Mouse (Mus musculus) induced T-regulatory cell, adult 2 months (primary cell): ENCODE measurements around the gene Trmt1.

Experiments
- DNase-seq: peaks from one replicate; pipeline ENCODE4 v3.0.0-alpha.2; 2012; ENCODE audit warnings: low read depth

Gene Trmt1

DNA sequence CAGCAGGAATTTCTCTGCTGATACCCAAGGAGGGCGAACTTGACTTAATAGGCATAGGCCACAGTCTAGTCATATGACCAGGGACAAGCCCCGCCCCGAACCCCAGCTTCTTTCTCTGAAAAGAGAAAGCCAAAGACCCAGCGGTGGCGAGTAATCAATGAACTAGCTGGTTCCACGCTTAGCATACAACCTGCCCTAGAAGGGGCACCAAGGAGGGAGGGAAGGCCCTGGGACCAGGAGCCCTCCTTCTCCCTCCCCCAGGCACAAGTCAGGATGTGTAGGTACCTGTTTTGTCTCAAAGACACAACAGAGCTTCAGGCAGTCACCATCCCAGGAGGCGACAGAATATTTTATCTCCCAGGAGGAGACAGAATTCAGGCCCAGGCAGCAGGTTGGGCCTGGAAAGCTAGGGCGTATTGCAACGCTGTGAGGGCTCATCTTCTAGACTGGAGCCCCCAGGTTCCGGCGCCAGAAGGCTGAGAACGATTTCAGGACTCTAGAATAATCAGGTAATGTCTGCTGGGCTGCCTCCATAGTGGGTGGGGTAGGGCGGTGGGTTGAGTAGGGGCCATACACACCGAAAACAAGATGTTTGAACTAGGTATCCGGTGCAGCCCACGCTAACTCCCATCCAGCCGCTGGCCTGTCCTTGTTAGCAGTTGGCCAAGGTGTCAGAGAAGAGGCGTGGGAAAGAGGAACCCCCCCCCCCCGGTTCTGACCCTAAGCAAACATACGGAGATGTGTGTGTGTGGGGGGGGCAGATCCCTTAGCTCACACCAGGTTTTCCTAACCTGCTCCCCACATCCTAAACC, at the start of gene Trmt1:
TSS of gene Trmt1 (plus strand) at position 117 of the 812 bp plus-strand sequence.
- DNase-seq, result peak; percentile 75

DNA sequence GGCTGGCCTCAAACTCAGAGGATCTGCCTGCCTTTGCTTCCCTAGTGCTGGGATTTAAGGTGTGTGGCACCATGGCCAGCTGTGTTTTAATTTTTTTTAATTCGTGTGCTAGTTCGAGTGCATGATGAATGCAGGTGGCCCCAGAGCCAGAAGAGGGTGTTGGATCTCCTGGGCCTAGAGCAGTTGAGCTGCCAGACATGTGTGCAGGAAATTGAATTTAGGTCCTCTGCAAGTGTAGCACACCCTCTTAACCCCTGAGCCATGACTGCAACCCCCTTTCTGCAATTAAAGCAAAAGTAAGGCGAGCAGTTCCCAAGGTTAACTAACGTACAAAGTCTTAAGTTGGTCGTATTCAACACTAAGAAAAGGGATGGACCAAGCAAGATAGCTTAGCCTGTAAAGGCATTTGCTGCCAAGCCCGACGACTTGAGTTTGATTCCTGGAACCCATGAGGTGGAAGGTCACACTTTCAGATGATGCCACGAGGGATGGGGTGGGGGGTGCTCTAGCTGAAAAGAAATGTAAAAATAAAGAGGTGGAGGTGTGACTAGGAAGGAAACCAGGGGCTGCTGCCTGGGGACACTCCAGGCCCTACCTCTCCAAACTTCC, 48.1 kb upstream of the Trmt1 start:
- DNase-seq, result peak; percentile 54

GRCm38 (mm10) chr8:84638555-84639161, 47.4 kb upstream of the Trmt1 start:
- peak; percentile 50 for DNase-seq

GRCm38 (mm10) chr8:84639162-84640009, 46.7 kb upstream of the Trmt1 start:
- peak; percentile 94 for DNase-seq

DNA sequence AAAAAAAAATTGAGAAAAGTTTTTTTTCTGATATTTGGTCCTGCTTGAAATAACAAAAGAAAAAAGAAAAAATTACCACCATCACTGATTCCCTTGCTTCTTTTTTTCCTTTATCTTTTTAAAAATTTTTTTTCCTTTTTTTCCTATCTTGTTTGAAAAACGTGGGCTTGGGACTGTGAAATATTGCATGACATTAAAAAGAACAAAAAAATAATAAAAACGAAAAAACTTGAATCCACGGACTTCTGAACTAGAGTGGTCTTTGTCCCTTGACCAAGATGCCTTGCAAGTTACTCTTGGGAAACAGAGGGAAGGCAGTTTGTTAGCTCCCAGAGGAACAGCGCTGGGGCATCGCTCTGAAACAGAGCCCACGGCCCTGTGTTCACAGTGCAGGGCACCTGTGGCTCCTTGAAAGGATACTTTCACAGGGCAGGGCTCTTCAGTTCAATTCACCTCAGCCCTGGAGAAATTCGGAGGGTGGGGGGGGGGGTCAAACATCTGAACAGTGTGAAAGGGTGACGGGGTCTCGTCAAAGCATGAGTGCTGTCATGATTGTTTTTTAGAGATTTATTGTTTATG, 46.0 kb upstream of the Trmt1 start:
- no peak for DNase-seq

- DNase-seq, result peak; percentile 32
Observed at GRCm38 (mm10) chr8:84640617-84641294, 45.4 kb upstream of the Trmt1 start.

DNA sequence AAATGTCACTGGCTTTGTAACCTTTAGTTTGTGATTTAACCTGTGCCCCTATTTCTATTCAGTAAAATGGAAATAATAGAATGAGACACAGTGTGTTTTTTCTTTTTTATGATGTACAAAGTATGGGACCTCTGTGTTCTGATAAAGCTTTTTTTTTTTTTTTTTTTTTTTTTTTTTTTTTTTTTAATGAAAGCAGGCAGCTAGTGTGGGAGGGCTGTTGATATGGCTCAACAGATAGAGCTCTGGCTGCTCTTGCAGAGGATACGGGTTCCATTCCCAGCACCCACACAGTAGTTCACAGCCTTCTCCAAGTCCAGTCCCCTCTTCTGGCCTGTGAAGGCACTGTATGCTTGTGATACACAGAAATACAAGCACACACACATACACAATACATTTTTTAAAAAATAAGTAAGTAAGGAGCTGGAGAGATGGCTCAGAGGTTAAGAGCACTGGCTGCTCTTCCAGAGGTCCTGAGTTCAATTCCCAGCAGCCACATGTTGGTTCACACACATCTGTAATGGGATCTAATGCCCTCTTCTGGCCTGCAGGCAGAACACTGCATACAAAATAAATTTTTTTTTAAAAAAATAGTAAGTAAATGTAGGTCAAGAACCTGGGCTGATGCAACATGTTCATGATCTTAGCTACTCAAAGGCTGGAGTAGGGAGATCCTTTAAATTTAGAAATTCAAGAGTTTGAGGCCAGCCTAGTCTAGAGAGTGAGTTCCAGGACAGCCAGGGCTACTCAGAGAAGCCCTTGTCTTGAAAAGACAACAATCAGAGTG, 44.3 kb upstream of the Trmt1 start:
- DNase-seq, result no peak

GRCm38 (mm10) chr8:84643019-84643418, 43.1 kb upstream of the Trmt1 start:
- DNase-seq, result no peak

DNA sequence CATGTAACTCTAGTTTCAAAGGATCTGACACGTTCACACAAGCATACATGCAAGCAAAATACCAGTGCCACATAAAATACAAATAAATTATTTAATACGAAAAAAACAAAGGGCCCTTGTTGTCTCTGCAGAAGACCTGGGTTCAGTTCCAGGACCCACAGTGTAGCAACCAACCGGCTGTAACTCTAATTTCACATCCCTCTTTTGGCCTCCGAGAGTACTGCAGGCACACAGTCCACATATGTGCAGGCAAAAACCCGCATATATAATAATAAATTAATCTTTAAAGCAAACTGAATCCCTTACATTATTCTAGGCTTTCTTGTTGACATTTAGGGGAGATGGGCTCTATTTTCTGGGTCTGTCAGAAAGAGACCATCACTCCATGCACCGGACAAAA, 39.3 kb upstream of the Trmt1 start:
- DNase-seq, result no peak

- no peak for DNase-seq
Observed at GRCm38 (mm10) chr8:84647461-84647901, 38.6 kb upstream of the Trmt1 start.

DNA sequence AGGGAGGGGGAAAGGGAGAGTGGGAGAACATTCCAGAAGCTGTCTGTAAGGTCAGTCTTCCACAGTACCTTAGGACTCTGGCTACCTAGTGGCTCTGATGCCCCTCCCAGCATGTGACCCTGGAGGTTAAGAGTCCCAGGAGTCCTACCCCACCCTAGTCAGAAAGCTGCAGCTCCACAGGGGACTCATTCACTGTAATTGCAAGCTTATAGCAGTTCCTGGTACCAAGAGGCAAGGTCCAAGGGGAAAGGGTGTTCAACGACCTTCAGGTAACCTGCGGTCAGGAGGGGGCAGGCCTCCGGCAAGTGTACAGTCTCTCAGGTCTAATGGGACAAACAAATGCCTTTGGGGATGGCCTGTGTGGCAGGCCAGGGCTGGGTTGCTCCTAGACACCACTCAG, 35.9 kb upstream of the Trmt1 start:
- DNase-seq, result no peak

DNA sequence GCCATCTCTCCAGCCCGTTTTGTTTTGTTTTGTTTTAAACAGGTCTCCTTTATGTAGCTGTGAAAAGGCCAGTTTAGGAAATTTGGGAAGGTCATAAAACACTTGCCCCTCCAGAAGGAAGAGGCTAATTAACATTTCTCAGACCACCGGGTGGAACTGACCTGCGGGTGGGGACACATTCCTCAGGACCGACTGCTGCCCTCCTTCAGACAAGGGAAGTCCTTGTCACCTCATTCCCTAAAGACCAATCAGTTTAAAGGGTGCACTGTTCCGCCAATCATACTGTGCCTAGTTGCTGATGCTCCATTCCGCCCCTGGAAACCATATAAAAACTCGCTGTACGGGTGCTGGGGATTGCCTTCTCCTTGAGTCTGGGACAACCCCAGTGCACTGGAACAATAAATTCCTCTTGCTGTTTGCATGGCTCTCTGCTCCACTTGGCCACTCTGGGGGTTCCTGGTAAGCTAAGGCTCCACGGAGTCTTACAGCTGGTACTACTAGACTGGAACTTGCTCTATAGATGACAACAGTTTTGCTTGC, 32.9 kb upstream of the Trmt1 start:
- no peak for DNase-seq

DNA sequence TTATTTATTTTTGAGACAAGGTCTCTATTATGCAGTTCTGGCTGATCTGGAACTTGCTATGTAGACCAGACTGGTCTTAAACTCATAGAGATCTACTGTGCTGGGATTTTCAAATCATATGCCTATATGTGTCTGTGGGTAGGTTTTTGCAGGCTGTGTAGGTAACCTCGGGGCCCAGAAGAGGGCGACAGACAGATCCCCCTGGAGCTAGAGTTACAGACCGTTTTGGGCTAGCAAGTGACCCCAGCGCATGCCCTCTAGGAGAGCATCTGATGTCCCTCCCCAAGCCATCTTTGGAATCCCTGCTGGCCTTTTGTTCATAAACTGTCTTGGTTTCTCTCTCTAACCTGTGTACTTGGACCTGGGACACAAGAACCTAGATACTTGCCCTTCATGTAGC, 31.5 kb upstream of the Trmt1 start:
- DNase-seq, result peak; percentile 61

- DNase-seq, result peak; percentile 28
Observed at GRCm38 (mm10) chr8:84655336-84656190, 30.5 kb upstream of the Trmt1 start.

- DNase-seq, result peak; percentile 32
Observed at GRCm38 (mm10) chr8:84656191-84656525, 29.9 kb upstream of the Trmt1 start.

DNA sequence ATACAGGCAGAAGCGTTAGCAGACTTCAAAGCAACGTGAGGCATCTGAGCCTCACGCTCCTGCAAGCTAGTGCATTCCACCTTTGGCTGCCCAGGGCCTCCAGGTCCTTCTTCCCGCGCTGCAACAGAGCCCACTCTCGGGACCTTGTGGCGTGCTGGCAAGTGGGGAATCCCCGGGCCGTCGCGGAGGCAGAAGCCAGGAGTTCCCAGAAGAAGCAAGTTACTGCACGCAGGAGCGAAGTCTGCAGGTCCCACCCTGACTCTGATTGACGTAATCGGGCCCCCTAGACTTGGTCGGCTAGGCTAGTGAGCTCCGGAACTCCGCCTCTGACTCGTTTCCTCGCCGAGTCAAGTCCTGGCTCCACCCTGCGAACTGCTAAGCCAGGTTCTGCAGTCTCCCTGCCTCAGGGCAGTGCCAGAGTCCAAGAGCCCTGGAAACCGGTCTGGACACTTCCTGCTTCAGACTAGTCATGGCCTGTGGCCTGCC, 29.4 kb upstream of the Trmt1 start:
- peak; percentile 88 for DNase-seq

DNA sequence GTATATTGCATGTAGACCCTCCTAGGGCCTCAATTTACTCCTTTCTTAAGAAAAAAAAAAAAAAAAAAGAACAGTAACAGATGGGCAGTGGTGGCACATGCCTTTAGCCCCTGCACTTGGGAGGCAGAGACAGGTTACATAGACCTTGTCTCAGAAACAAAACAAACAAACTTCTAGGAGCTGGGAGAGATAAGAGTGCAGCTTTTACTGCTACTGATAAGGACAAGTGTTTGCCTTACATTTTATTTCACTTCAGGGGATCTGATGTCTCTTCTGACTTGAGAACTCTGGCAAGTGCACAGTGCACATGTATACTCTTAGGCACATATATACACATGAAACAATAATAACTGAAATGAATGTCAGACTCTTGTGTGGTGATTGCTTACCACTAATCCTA, 28.9 kb upstream of the Trmt1 start:
- DNase-seq, result no peak

GRCm38 (mm10) chr8:84657680-84658079, 28.4 kb upstream of the Trmt1 start:
- peak; percentile 35 for DNase-seq

GRCm38 (mm10) chr8:84658951-84659350, 27.2 kb upstream of the Trmt1 start:
- peak; percentile 58 for DNase-seq
